Mouse (Mus musculus) cortical plate, adult 2 months (tissue): Measurements from ENCODE around the gene AW011738. TPM values are rescaled to one million over a fixed set of nuclear protein-coding genes. Genes with fewer than 3 reads are reported as not detected.

ENCODE experiments used
- H3K27ac ChIP-seq: fragments of 200-500 bp; 2 replicates; pipeline ENCODE4 v1.5.1; 2012; ENCODE audit warnings: low read length, control low read depth, inconsistent platforms; ENCODE audit not compliant: insufficient read depth
- H3K4me1 ChIP-seq: fragments of 200-500 bp; 2 replicates; pipeline ENCODE4 v1.6.1; 2011; ENCODE audit warnings: low read length; ENCODE audit not compliant: control insufficient read depth, insufficient read depth
- H3K4me3 ChIP-seq: fragments of 200-500 bp; 2 replicates; pipeline ENCODE4 v1.5.1; 2011; ENCODE audit warnings: mild to moderate bottlenecking, low read length, control low read depth; ENCODE audit not compliant: insufficient read depth
- CTCF ChIP-seq: fragments of 200-500 bp; IDR thresholded peaks from 2 replicates; pipeline ENCODE4 v1.5.1; 2011; ENCODE audit warnings: mild to moderate bottlenecking, control low read depth, low read length; ENCODE audit not compliant: insufficient read depth; ENCODE audit errors: extremely low read depth
- POLR2A ChIP-seq: fragments of 200-500 bp; IDR thresholded peaks from 2 replicates; pipeline ENCODE4 v1.6.1; 2011; ENCODE audit warnings: mild to moderate bottlenecking, low read length, control low read depth; ENCODE audit not compliant: insufficient read depth; ENCODE audit errors: extremely low read depth
- polyA plus RNA-seq: library from polyadenylated mRNA; depleted of rRNA; stranded (reverse); fragments of >200 nt; gene quantifications from 2 replicates; pipeline ENCODE4 v1.2.3, GENCODE M21; 2012

The AW011738 gene
- polyA plus RNA-seq, 1 experiment: 3.7 TPM

- Histone ChIP-seq H3K4me3 (peak within 1 kb of the TSS; percentile 48), H3K4me1 (no peaks in the 10 kb centered on the region; the same call in 1 of the 2 replicates), H3K27ac (peak within 1 kb of the TSS; percentile 93)
- TF ChIP-seq CTCF (no peak), POLR2A (0 out of 2 replicates have a peak, but pooled peaks have one; percentile 33)
Measured at GRCm38 (mm10) chr4:156197131-156197828, 5.8 kb upstream of the AW011738 start, which contains the start of gene Agrn. TSS of gene Agrn (minus strand) at chr4:156197488.

- Histone ChIP-seq H3K4me3 (peak overlapping the region; percentile 48), H3K4me1 (no peaks in the 10 kb centered on the region; the same call in 1 of the 2 replicates), H3K27ac (peak overlapping the region; percentile 60; the same call in 1 of the 2 replicates)
- TF ChIP-seq CTCF (no peak), POLR2A (no peak)
Measured at GRCm38 (mm10) chr4:156197829-156198205, 5.3 kb upstream of the AW011738 start.

GRCm38 (mm10) chr4:156200623-156201475 is 2.3 kb upstream of the AW011738 start, which contains the start of gene Isg15:
TSS of gene Isg15 (minus strand) at chr4:156200818.
- H3K27ac ChIP-seq: peak within 1 kb of the TSS; percentile 35; the same call in 1 of the 2 replicates
- H3K4me1 ChIP-seq: no peaks in the 10 kb centered on the region; the same call in 1 of the 2 replicates
- no peak for TF ChIP-seq CTCF
- TF ChIP-seq POLR2A: peak; percentile 38; the same call in 1 of the 2 replicates
- H3K4me3 ChIP-seq: peak within 1 kb of the TSS; percentile 8; the same call in 1 of the 2 replicates

- Histone ChIP-seq H3K4me3 (peak overlapping the region; percentile 52), H3K4me1 (no peaks in the 10 kb centered on the region; the same call in 1 of the 2 replicates), H3K27ac (no peak overlapping the region)
- no peak for TF ChIP-seq POLR2A
Measured at GRCm38 (mm10) chr4:156202462-156202893, 626 bp upstream of the AW011738 start.

GRCm38 (mm10) chr4:156203413-156204131 is 468 bp downstream of the AW011738 start:
- Histone ChIP-seq H3K27ac (no peak overlapping the region), H3K4me3 (peak overlapping the region; percentile 52), H3K4me1 (no peaks in the 10 kb centered on the region; the same call in 1 of the 2 replicates)
- no peak for TF ChIP-seq POLR2A

- no peak overlapping the region for H3K27ac ChIP-seq
- no peak for TF ChIP-seq CTCF
- TF ChIP-seq POLR2A: no peak
- no peaks in the 10 kb centered on the region; the same call in 1 of the 2 replicates for H3K4me1 ChIP-seq
- H3K4me3 ChIP-seq: no peak overlapping the region
Measured at GRCm38 (mm10) chr4:156208872-156209271, 5.8 kb downstream of the AW011738 start.

- TF ChIP-seq CTCF (no peak), POLR2A (no peak)
- H3K27ac ChIP-seq: no peak overlapping the region
- no peaks in the 10 kb centered on the region for H3K4me1 ChIP-seq
- no peak overlapping the region for H3K4me3 ChIP-seq
Measured at GRCm38 (mm10) chr4:156209963-156210635, 7.0 kb downstream of the AW011738 start.

- no peak overlapping the region for H3K27ac ChIP-seq
- TF ChIP-seq POLR2A: no peak
- TF ChIP-seq CTCF: no peak
Measured at GRCm38 (mm10) chr4:156213134-156213533, 10.0 kb downstream of the AW011738 start.

More at GRCm38 (mm10) chr4:156213134-156213533, 10.0 kb downstream of the AW011738 start:
- Histone ChIP-seq H3K4me3 (no peak overlapping the region), H3K4me1 (no peaks in the 10 kb centered on the region)
